Mouse (Mus musculus): ENCODE measurements around the gene Tcte3. TPM values are rescaled to one million over a fixed set of nuclear protein-coding genes. Genes with fewer than 3 reads are reported as not detected.
"Not testable (repeated sequence)": the region's sequence is repeated elsewhere in the genome, so short reads cannot be mapped to it uniquely, and the experiment has no call there.

Tcte3 gene
- not detected in 2 replicates for polyA plus RNA-seq (2016; fragmentation: Nextera tagmentation; extraction: Ambion mirVana)

- not testable (repeated sequence) for H3K4me3 ChIP-seq; H3K9ac ChIP-seq; H3K4me2 ChIP-seq (replicated peaks); H3K27ac ChIP-seq; H3K9me3 ChIP-seq (replicated peaks); H3K36me3 ChIP-seq; H3K27me3 ChIP-seq; H3K4me1 ChIP-seq
- peak; percentile 98 for ATAC-seq (ENCODE audit: low FRiP score)
- WGBS, result no CpG with 5 or more reads among the region's 56 CpGs
Observed at GRCm38 (mm10) chr17:15041175-15041729, at the start of gene Tcte3, which contains the start of the genes Ermard and Gm3448. Gene Tcte3 (minus strand): TSS chr17:15041488. Gene Ermard (plus strand): TSS chr17:15041208. Gene Gm3448 (minus strand): TSS chr17:15041537.

- peak; percentile 89 for ATAC-seq (ENCODE audit: low FRiP score)
- 10% methylated on average over 8 of the region's 8 CpGs for WGBS
- Histone ChIP-seq H3K4me2 (replicated peaks) (no peak overlapping the region; the same call in 1 of the 2 replicates), H3K4me3 (no peak overlapping the region), H3K36me3 (no peaks in the 10 kb centered on the region), H3K4me1 (peaks cover 26% of the 10 kb centered on the region), H3K9me3 (replicated peaks) (no peaks in the 10 kb centered on the region), H3K27me3 (no peaks in the 10 kb centered on the region), H3K27ac (peak overlapping the region; percentile 66), H3K9ac (no peak overlapping the region)
Observed at GRCm38 (mm10) chr17:15088591-15089001, 47.3 kb upstream of the Tcte3 start.

GRCm38 (mm10) chr17:15088166-15088565 is 46.9 kb upstream of the Tcte3 start:
- Histone ChIP-seq H3K9ac (no peak overlapping the region), H3K27me3 (no peaks in the 10 kb centered on the region), H3K27ac (peak overlapping the region; percentile 66), H3K4me1 (peaks cover 23% of the 10 kb centered on the region), H3K9me3 (replicated peaks) (no peaks in the 10 kb centered on the region), H3K36me3 (no peaks in the 10 kb centered on the region), H3K4me2 (replicated peaks) (no peak overlapping the region; the same call in 1 of the 2 replicates), H3K4me3 (no peak overlapping the region)
- WGBS, result 29% methylated on average over 2 of the region's 2 CpGs
- peak; percentile 70 for ATAC-seq (ENCODE audit: low FRiP score)

GRCm38 (mm10) chr17:15085006-15085405 is 43.7 kb upstream of the Tcte3 start:
- no peak for ATAC-seq (ENCODE audit: low FRiP score)

GRCm38 (mm10) chr17:15084226-15084848 is 43.0 kb upstream of the Tcte3 start:
- WGBS, result 61% methylated on average over 13 of the region's 13 CpGs

More at GRCm38 (mm10) chr17:15085006-15085405, 43.7 kb upstream of the Tcte3 start:
- no peak overlapping the region for H3K9ac ChIP-seq
- WGBS, result 81% methylated on average over 2 of the region's 2 CpGs
- no peaks in the 10 kb centered on the region for H3K9me3 ChIP-seq (replicated peaks)
- H3K4me2 ChIP-seq (replicated peaks), result no peak overlapping the region
- H3K4me3 ChIP-seq, result no peak overlapping the region
- peaks cover 23% of the 10 kb centered on the region for H3K4me1 ChIP-seq
- H3K27me3 ChIP-seq, result peaks cover 4% of the 10 kb centered on the region; the same call in 1 of the 2 replicates
- no peaks in the 10 kb centered on the region for H3K36me3 ChIP-seq
- no peak overlapping the region for H3K27ac ChIP-seq

GRCm38 (mm10) chr17:15077536-15077935 is 36.2 kb upstream of the Tcte3 start:
- no peak for ATAC-seq (ENCODE audit: low FRiP score)
- H3K27me3 ChIP-seq, result peaks cover 6% of the 10 kb centered on the region
- no peaks in the 10 kb centered on the region for H3K9me3 ChIP-seq (replicated peaks)
- H3K9ac ChIP-seq, result no peak overlapping the region
- no peaks in the 10 kb centered on the region for H3K36me3 ChIP-seq
- 49% methylated on average over 2 of the region's 2 CpGs for WGBS
- no peaks in the 10 kb centered on the region for H3K4me1 ChIP-seq
- no peak overlapping the region for H3K27ac ChIP-seq
- H3K4me2 ChIP-seq (replicated peaks), result no peak overlapping the region
- no peak overlapping the region for H3K4me3 ChIP-seq

More at GRCm38 (mm10) chr17:15084226-15084848, 43.0 kb upstream of the Tcte3 start:
- Histone ChIP-seq H3K4me3 (no peak overlapping the region), H3K9ac (no peak overlapping the region), H3K27me3 (peaks cover 4% of the 10 kb centered on the region; the same call in 1 of the 2 replicates), H3K9me3 (replicated peaks) (no peaks in the 10 kb centered on the region), H3K4me2 (replicated peaks) (no peak overlapping the region), H3K36me3 (no peaks in the 10 kb centered on the region), H3K4me1 (peaks cover 19% of the 10 kb centered on the region), H3K27ac (no peak overlapping the region)
- ATAC-seq (ENCODE audit: low FRiP score), result no peak

GRCm38 (mm10) chr17:15075033-15075432 is 33.7 kb upstream of the Tcte3 start:
- 79% methylated on average over 8 of the region's 8 CpGs for WGBS
- no peaks in the 10 kb centered on the region for H3K4me1 ChIP-seq
- ATAC-seq (ENCODE audit: low FRiP score), result no peak
- no peaks in the 10 kb centered on the region for H3K9me3 ChIP-seq (replicated peaks)
- H3K36me3 ChIP-seq, result no peaks in the 10 kb centered on the region
- H3K9ac ChIP-seq, result no peak overlapping the region
- no peak overlapping the region for H3K4me3 ChIP-seq
- H3K27ac ChIP-seq, result no peak overlapping the region
- peaks cover 3% of the 10 kb centered on the region; the same call in 1 of the 2 replicates for H3K27me3 ChIP-seq
- no peak overlapping the region for H3K4me2 ChIP-seq (replicated peaks)

GRCm38 (mm10) chr17:15072211-15072610 is 30.9 kb upstream of the Tcte3 start:
- WGBS, result 70% methylated on average over 2 of the region's 2 CpGs
- Histone ChIP-seq H3K9ac (no peak overlapping the region), H3K4me2 (replicated peaks) (no peak overlapping the region), H3K4me1 (no peaks in the 10 kb centered on the region), H3K9me3 (replicated peaks) (no peaks in the 10 kb centered on the region), H3K27ac (no peak overlapping the region), H3K27me3 (no peaks in the 10 kb centered on the region; the same call in 1 of the 2 replicates), H3K36me3 (no peaks in the 10 kb centered on the region), H3K4me3 (no peak overlapping the region)
- peak; percentile 30; the same call in 1 of the 2 replicates for ATAC-seq (ENCODE audit: low FRiP score)

GRCm38 (mm10) chr17:15069124-15069523 is 27.8 kb upstream of the Tcte3 start:
- WGBS, result 82% methylated on average over 2 of the region's 2 CpGs
- Histone ChIP-seq H3K4me2 (replicated peaks) (no peak overlapping the region), H3K9me3 (replicated peaks) (no peaks in the 10 kb centered on the region), H3K4me3 (no peak overlapping the region), H3K4me1 (peaks cover 8% of the 10 kb centered on the region), H3K36me3 (0 out of 2 replicates have a peak, but pooled peaks cover 2% of the 10 kb centered on the region), H3K9ac (no peak overlapping the region), H3K27me3 (no peaks in the 10 kb centered on the region; the same call in 1 of the 2 replicates), H3K27ac (no peak overlapping the region)
- ATAC-seq (ENCODE audit: low FRiP score), result no peak

- no peak overlapping the region for H3K27ac ChIP-seq
- H3K27me3 ChIP-seq, result no peaks in the 10 kb centered on the region
- ATAC-seq (ENCODE audit: low FRiP score), result no peak
- no peak overlapping the region for H3K4me3 ChIP-seq
- no peak overlapping the region for H3K9ac ChIP-seq
- peaks cover 8% of the 10 kb centered on the region for H3K4me1 ChIP-seq
- no peaks in the 10 kb centered on the region for H3K9me3 ChIP-seq (replicated peaks)
- no peak overlapping the region for H3K4me2 ChIP-seq (replicated peaks)
- H3K36me3 ChIP-seq, result peaks cover 10% of the 10 kb centered on the region; the same call in 1 of the 2 replicates
- 72% methylated on average over 8 of the region's 8 CpGs for WGBS
Observed at GRCm38 (mm10) chr17:15068040-15068792, 26.9 kb upstream of the Tcte3 start.

GRCm38 (mm10) chr17:15066911-15067310 is 25.6 kb upstream of the Tcte3 start:
- Histone ChIP-seq H3K27ac (no peak overlapping the region), H3K9me3 (replicated peaks) (no peaks in the 10 kb centered on the region), H3K36me3 (peaks cover 22% of the 10 kb centered on the region), H3K4me3 (no peak overlapping the region), H3K4me1 (peaks cover 8% of the 10 kb centered on the region), H3K27me3 (no peaks in the 10 kb centered on the region), H3K9ac (no peak overlapping the region), H3K4me2 (replicated peaks) (no peak overlapping the region)
- 71% methylated on average over 1 of the region's 1 CpGs for WGBS
- ATAC-seq (ENCODE audit: low FRiP score), result no peak

GRCm38 (mm10) chr17:15066066-15066465 is 24.8 kb upstream of the Tcte3 start:
- Histone ChIP-seq H3K9ac (0 out of 2 replicates have a peak overlapping the region, but pooled peaks have one; percentile 8), H3K36me3 (peaks cover 29% of the 10 kb centered on the region), H3K9me3 (replicated peaks) (no peaks in the 10 kb centered on the region), H3K4me1 (peaks cover 8% of the 10 kb centered on the region), H3K27ac (peak overlapping the region; percentile 68), H3K4me2 (replicated peaks) (peak overlapping the region; percentile 35), H3K27me3 (no peaks in the 10 kb centered on the region), H3K4me3 (no peak overlapping the region; the same call in 1 of the 2 replicates)
- peak; percentile 90 for ATAC-seq (ENCODE audit: low FRiP score)
- WGBS, result 50% methylated on average over 6 of the region's 6 CpGs
